Mouse (Mus musculus) T-helper 1 cell (primary cell): ENCODE results near the gene Fbn1.

ENCODE experiments used
- in situ Hi-C: fragments of 300-600 bp; cut with MboI, MseI; formaldehyde crosslinking; loops from one replicate; pipeline ENCODE4 v1.15.1; 2025; ENCODE audit warnings: high pct_unique_total_duplicates

The Fbn1 gene

DNA sequence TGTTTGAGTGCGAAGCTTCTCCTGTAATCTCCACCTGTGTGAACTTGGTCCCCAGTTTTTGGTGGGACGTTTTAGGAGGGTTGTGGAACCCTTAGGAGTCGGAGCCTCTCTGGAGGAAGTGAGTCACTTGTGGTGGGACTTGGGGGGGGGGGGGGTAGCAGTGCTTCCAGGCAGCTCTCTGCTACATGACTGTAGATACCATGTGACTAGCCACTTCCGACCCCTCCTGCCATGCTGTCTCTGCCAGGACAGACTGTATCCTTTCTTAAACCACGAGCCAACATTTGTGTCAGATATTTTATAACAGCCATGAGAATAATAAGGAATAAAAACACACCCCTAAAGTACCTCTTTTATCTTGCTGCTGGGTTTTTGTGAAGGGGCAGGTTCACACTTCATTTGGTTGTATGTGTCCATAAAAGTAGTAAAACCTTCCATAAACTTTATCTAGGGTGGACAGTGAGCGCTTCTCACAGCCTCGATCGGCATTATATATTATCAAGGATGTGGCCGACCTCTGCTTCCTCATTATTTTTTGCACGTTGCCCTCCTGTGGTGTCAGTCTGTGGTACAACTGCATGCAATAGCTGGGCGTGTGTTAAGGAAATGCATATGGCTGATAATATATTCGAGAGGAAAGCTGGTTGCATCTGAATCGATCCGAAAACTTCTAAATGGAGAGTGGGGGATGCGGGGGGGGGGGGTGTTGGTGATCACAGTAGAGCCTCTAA lies 51.6 kb downstream of the Fbn1 start:
- in situ Hi-C loops, result no loop called here

DNA sequence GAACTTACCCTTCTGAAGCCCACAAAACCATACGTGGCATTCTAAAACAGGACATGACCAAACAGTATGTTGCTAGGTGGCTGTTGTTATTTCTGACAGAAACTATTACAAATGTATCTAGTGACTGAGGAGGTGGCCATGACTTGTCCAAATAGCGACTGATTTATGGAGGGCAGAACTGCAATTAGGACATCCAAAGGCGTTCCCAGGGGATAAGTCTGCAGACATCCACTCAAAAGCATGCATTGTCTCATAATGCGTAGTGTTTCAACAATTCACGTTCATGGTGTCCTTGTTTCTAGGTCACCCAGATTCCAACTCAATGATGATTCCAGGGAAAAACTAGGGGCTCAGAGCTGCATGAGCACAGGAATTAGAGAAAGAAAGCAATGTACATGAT lies 53.0 kb downstream of the Fbn1 start:
- in situ Hi-C loops, result no loop called here

DNA sequence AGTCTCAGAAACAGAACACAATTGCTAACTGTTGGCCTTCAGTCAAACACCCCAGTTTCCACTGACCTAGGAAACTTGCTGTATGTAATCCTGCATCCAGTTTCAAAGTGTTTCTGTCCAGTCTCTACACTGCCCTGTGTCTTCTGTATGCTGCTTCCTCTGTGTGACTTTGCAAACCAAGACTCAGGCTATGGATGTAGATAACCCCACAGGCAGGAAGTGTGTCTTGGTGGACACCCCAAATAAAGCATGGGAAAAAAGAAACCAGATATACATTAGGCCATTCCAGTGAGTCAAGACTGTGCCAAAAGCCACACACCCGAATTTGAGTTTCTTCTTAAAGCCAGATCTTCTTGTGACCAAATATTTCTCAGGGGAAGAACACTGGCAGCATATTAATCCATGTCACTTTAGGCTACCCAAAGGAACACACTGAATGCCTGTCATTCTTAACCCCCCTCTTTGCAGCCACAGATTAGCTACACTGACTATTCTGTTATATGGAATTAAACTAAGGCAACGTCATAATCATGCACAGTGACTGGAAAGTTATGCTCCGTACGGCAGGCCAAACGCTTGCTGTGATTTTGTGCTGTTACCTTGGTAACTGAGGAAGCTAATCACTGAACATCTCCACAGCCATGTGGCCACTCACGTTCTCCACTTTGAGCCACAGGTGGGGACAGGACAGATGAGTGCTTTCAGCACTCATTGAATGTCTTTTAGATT lies 55.3 kb downstream of the Fbn1 start:
- in situ Hi-C loops, result no loop called here

DNA sequence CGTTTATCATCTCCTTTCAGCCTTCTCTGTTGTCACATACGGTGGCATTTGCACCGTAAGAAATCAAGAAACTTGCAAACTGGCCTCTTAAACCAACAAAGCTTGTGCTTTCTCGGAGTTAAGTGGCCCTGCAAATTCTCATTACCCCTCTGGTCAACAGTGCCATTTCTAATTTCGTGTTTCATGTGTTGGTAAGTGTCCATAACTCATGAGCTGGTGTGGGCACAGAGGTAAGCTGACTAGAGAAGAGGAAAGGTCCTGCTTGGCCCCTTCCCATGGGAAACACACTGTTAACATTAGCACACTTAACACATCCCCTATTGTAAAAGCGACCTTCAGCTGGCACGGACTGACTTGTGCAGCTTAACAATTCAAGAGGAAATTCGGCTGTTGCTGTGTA lies 58.4 kb downstream of the Fbn1 start:
- in situ Hi-C loops, result no loop called here

DNA sequence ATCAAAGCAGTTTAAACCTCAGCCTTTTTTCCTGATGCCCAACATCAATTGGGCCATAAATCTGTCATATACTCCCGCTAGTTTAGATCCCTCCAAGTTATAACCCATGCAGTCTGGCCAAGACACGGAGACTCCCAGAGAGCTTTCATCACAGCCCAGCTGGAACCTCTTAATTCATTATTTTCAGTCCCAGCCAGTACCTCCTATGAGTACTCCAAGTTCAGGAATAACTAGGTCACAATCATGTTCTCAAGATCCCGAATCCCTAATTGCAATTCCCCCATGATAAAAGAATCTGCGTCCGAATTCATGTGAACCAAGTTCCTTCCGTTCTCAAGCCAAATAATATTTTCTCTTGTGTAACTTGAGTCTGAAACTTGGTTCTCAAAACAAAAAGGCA lies 58.9 kb downstream of the Fbn1 start:
- in situ Hi-C loops, result no loop called here

DNA sequence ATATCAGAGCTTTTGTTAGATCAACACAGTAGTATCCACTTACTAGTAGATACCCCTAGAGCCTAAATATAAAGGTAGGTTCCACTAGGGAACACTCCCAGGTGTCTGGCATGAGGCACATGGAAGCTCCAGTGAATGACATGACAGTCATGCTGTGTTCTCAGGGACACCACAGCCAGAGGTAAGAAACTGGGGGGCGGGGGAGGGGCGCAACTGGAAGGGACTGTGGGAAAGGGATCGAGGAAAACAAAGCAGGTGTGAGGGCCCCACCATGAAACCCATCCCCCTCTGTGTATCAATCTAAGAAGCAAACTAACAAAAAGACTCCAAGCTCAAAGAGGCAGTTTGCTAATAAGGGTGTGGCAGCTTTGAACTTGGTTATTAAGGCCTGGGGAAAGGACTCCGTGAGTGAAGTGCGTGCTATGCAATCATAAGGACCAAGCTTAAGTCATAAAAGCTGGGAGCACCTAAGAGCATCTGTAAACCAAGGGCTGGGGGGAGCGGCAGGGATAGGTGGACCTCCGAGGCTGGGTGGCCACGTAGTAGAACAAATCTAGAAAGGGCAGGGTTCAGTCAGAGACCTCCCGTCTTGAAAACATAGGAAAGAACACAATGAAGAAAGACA lies 60.4 kb downstream of the Fbn1 start:
- in situ Hi-C loops, result no loop called here

DNA sequence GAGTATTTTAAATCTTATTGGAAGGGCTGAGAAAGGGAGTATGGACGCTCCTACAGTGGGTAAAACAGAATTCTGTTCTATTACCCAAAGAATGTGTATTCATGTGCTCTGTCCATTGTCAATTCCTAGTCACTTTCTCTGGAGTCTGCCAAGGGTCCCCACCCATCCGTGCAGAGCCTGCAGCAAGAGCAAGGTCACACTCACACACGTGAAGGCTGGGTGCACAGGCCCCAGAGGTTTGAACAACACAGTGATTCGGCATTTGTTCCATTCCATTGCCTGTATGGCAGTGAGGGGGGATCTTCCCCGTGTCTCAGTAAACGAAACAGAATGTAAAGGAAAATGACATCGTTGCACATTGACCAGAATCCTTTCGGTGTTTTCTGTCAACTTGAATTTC lies 69.4 kb downstream of the Fbn1 start:
- in situ Hi-C loops, result no loop called here

DNA sequence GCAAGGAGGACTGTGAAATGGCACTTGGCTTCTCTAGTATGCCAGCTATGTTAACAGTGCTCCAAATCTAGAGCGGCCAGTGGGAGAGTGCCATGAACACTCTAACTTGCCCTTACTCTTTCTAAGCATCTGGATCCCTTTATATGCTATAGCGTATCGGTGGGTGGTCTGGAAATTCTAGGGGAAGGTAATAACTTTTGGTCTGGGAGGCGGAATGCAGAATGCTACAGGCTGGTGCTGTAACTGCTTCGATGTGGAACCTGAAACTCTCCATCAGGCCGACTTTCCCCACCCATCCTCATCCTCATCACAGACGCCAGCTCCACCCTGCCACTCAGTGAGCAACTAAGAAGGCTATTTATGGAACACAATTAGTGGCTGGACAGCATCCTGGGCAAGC lies 71.6 kb downstream of the Fbn1 start:
- in situ Hi-C loops, result no loop called here

DNA sequence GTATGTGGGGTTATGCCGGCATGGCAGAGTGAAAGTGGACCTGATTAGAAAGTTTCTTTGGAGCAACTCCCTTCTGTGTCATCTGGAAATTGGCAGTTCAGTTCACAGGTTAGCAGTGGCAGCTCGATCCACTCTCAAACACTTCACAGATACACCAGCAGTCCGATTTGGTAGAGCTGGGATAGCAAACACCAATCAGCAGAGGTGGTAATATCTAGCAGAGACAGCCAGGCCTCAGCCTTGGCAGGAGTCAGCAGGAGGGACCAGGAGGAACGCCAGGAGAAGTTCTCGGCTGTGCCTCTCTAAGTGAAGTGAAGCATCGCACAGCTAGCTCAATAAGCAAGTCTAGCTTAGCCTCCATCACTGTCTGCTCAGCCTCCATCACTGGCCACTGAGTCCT lies 74.3 kb downstream of the Fbn1 start:
- in situ Hi-C loops, result no loop called here

DNA sequence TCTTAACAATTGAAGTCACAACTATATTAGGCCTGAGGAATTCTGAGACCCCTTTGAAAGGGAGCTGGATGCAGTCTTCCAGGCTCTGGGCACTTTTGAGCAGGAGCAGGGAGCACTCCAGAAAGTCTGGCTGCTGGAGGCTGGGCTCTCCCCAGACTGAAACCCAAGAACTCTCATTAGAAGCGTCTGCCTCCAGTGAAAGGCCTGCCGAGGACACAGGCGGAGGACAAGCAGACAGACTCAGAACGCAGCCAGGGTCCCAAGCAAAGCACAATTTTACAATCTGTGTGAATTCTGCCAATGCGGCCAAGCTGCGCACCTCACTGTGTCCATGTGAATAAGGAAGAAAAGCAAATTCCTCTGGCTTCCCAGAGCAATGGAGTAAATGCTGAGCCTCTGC lies 76.3 kb downstream of the Fbn1 start:
- in situ Hi-C loops, result no loop called here

DNA sequence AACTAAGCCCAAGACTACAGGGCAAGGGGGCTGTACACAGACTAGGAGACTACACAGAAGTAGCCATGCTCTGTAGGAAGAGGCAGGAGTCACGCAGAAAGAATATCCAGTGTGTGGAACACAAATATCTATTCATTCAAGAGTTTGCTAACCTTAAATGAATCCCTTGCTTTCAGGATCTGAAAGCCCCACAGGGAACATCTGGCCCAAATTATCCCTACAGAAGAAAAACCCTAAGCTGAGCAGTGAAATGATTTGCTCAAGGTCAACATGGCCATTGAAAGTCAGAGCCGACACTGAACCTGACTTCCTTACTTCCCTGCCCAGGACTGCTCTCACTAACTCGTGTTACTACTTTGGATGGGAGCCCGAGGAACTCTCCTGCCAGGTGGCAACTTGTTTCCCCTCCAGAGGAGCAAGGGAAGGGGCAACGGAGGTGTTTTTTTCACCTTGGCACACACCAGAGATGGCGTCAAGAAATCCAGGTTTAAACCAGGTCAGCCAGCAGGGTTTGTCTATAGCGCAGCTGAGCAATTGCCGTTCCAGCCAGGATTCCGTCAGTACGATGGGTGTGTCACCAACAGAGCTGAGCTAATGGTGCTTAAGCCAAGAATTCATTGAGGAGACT lies 78.9 kb downstream of the Fbn1 start:
- in situ Hi-C loops, result no loop called here

DNA sequence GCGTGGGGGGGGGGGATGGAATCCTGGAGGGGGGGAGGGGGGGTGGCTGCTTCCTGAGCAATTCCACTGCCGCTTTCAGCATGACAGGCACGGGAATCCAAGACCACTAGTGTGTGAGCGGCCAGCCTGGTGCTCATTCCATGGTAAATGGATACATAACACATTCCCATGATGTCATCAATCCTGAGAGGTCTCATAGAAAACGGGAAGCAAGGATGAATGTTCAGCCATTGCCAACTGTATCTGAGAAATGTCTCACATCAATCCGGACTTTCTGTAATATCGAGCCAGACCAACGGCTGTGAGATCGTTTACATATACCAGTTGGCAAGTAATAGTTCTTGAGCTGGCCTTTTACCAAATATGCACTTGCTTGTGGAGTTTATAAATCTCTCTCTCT lies 87.2 kb downstream of the Fbn1 start:
- in situ Hi-C loops, result loop anchor here (5.0 kb wide), 1 partner anchor 87 kb away; the partner anchor contains the start of genes Fbn1 and Gm9913

DNA sequence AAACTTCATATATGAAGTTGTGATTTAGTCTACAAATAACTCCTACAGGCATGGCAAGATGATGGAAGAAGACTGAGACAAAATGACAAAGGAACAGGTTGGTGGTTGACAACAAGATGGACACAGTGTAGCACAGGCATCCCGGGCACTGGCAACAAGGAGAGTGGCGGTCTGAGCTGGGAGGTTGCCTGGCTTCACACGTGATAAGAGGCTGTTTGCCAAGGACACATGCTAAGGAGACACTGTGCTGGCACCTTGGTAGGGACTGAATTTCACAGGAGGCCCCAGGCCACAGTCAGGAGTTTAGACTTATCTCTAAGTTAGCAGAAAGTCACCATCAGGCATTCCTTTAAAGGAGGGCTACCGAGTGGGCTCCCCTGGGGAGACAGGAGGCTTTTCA lies 88.1 kb downstream of the Fbn1 start:
- in situ Hi-C loops, result loop anchor here (5.0 kb wide), 1 partner anchor 88 kb away; the partner anchor contains the start of genes Fbn1 and Gm9913

DNA sequence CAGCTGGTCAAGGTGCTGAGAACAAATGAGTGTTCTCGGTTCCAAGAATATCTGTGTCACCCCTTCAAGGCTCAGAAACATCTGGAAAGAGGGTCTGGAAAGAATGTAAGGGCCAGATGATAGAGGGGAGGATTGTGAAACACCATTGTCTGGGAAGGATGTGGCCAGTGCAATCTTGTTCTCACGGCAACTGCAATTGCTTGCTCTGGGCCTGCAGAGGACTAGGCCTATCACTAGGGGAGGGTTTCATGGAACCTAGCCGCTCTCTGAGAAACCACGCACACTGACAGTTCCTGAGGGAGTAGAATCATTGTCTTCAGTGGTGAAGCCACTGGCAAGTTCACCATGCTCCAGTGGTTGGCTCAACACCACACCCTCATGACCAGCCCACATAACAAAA lies 89.2 kb downstream of the Fbn1 start:
- in situ Hi-C loops, result no loop called here

DNA sequence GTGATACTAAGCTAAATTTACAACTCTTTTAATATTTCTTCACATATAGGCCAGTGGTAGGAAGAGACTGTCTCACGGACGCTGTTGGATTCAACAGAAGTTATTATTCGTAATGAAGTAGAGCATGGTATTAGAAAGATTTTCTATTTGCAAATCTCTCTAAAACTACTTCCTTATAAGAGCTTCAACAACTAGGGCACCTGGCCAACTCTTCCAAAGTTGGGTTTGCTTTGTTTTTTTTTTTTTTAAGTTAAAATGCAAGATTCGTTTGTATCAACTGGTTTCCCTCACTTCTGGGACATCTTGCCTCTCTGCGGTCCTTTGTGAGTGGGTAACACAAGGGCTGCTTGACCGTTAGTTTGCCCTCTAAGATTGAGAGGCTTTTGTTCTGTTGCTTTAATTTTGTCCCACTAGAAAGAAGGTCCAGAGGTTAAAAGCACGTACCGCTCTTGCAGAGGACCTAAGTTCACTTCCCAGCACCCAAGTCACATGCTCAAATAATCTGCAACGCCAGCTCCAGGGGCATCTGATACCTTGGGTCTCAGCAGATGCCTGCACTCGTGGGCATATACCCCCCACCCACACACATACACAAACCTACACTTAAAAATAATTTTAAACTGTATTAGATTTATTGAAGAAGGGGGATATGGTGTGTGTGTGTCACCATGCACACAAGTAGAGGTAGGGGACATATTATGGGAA lies 91.1 kb downstream of the Fbn1 start:
- in situ Hi-C loops, result no loop called here

DNA sequence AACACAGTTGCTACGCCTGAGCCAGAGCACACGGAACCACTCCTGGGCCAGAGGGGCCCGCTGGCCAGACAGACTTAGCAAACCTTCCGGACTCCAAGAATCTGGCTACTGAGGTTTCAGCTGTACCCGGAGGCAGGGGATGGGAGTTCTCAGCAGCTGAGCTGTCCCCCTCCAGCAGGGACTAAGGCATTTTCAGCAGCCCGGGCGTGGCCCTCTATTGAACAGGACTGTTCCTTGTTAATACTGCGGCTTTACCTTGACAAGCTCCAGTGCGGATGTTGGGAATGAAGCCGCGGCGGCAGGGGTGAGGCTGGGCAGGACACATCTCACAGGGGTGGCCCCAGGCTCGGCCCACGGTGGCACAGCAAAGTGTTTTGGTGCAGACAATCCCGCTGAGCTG lies 95.4 kb downstream of the Fbn1 start:
- in situ Hi-C loops, result no loop called here

DNA sequence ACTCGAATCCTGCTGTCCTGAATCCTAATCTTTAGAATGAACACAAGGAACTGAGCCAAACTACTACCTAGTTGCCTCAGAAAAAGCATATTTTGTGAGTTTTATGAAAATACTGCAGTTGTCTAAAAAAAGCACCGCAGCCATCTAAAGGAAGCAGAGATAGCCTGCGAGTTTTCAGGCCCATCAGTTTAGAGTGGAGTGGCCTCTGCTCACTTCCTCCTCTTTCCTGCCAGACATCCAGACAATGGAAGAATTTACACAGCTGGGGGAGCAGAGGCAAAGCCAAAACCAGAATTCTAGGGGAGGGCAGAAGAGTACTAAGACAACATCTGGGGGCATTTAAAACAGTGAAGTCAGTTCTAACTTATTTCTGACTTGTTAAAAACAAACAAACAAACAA lies 96.0 kb downstream of the Fbn1 start:
- in situ Hi-C loops, result no loop called here

DNA sequence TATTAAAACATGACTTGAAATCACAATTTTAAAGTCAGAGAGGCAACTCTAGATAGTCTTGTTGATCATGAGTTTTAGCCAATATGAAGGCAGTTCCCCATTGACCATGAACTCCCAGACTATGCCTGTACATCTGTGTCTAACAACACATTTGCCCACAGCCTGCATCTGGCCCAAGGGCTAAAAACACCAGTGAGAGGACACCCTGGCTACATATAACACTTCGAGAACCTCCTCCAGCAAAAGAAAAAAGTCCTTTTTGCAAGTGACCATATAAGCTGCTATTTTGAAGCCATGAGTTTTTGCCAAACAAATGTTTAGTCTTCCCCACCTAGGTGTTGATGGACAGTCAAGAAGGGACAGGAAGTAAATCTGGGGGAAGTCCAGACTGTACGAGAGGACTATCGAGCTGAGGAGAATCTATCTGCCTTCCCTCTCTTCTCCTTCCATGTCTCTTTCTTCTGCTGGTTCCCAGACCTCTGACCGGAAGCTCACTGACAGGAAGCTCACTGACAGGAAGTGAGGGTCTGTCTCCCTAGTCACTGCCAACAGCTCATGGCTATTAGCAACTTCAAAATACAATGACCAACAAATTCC lies 103.2 kb downstream of the Fbn1 start:
- in situ Hi-C loops, result no loop called here

DNA sequence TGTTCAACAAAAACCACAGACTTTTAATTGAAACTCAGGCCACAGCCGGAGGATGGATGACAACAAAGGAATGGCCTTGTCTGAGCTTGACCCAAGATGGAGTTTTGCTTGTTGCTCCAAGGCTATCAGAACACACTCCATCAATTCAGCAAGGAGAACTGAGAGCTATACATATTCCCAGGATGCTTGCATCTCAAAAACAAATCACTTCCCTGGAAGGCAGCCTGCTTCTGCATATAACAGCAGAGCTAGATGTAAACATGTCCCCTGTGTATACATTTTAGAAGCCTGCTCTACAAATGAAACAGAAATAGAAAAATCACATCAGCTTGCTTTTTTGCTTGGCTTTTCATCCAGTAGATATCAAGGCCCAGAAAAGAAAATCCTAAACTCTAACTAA lies 105.5 kb downstream of the Fbn1 start:
- in situ Hi-C loops, result no loop called here

DNA sequence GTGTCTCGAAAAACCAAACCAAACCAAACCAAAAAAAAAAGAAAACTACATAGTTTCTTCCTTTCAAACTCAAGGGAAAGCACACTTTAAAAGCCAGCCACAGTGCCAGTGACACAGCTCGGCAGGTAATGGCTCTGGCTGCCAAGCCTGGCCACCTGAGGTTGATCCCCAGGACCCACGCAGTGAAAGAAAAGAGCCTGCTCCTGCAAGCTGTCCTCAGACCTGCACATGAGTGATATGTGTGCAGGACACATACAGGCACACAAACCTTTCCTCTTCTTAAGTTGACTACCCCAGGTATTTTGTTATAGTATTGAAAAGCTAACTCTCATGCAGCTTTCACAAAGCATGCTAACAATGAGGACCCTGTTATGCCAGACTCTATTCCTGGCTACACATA lies 107.7 kb downstream of the Fbn1 start:
- in situ Hi-C loops, result no loop called here

DNA sequence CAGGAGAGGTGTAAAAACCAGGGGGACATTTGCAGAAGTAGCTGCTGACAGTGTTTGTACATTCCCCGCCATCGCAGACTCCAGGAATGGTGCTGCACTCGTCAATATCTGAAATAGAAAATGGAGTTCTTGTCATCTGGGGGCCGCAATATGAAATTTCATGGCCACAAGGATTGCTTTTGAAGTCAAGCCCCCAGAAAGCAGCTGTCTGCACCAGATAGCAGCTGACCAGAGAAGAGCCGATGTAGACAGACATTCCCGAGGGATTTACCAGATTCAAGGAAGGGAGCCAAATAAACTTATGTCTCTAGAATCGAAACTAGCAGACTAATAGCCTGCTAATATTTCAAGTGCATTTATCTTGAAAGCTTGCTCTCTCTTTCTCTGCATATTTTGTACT lies 110.0 kb downstream of the Fbn1 start:
- in situ Hi-C loops, result no loop called here
